Mouse (Mus musculus): ENCODE results near the gene Zfp958.
A peak's percentile ranks its signal among the peaks of the same experiment; 100 is the strongest.
"Not testable (repeated sequence)": the region's sequence is repeated elsewhere in the genome, so short reads cannot be mapped to it uniquely, and the experiment has no call there.

Zfp958 gene

GRCm38 (mm10) chr8:4612932-4613853 lies at the start of gene Zfp958:
Gene Zfp958 (plus strand): TSS chr8:4613167.
- DNase-seq (ENCODE audit: low spot score), result peak; percentile 96

GRCm38 (mm10) chr8:4581986-4582385 lies 31.0 kb upstream of the Zfp958 start:
- DNase-seq (ENCODE audit: low spot score), result no peak

DNA sequence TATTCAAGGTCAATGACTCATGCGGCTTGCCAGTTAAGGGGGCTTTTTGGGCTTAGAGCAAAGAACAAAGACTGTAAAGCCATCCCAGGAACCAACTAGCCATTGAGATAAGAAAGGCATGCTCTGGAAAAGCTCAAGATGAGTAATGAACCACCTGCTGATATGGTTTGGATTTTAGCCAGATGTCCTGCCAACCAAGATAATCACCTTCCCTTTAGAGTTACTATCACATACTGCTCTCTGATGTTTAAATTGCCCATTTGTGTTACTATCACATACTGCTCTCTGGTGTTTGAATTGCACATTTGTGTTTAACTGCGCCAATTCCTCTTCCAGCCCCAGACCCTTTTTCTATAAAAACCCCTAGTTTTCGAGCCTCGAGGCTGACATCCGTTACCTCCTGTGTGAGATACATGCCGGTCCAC lies 30.2 kb upstream of the Zfp958 start:
- no peak for DNase-seq (ENCODE audit: low spot score)

GRCm38 (mm10) chr8:4584660-4585059 lies 28.3 kb upstream of the Zfp958 start:
- DNase-seq (ENCODE audit: low spot score), result no peak

GRCm38 (mm10) chr8:4586356-4586755 lies 26.6 kb upstream of the Zfp958 start:
- no peak for DNase-seq (ENCODE audit: low spot score)

DNA sequence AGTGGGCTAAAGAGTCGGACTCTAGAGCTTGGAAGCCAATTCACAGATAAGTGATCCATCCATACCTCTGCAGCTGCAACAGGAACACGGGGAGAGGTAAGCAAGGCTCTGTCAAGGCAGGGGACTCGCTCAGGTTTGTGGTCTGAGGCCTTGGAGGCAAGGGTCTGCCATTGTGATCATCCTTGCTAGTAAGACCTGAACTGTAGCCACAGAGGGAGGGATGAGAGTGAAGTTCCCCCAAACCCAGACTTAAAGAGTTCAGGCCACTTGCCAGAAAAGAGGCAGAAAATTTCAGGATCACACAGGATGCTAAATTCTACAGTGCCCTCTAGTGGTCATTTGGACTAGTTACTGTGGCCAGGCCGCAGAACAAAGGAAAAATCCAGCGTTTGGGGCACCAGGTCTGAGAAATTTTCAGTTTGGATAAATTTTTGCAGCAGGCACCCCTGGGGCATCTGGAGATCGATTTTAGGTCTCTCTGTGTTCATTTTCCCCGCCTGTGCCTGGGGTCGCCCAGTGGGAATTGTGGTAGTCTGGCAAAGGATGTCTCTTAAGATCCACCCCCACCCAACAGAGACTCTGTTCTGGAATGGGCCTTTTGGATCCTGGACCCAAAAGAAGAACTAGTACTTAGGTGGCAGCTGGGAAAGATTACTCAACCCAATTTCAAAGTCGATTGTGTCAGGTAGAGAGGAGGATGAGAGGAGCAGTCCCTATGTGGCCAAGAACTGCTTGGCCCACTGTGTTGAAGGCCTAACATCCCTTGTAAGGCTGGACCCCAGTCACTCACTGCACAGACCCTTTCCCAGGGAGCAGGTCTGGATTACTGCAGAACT lies 24.6 kb upstream of the Zfp958 start:
- DNase-seq (ENCODE audit: low spot score), result no peak

GRCm38 (mm10) chr8:4608896-4609295 lies 4.1 kb upstream of the Zfp958 start:
- DNase-seq (ENCODE audit: low spot score), result no peak

DNA sequence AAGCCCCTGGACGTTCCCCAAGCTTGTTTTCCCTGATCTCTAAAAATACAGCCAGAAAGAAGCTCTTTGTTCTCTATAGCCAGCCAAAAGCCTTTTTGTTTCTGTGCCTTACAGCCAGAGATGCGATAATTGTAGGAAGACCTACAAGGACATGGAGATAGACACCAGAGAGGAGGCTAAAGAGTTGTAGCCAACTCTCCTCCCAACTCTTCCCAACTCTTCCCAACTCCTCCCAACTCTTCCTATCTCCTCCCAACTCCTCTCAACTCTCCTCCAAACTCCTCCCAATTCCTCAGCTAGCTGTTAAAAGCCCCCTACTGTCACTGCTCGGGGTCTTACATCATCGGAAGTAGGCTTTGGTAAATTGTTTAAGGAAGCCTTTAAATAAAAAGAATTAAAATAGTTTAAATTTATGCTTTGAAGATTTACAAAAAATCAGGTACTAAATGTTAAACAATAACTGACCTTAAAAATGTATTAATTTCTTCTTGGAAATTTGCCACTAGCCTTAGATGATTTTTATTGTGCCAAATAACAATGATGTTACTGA lies 1.3 kb upstream of the Zfp958 start:
- DNase-seq (ENCODE audit: low spot score), result not testable (repeated sequence)

- DNase-seq (ENCODE audit: low spot score), result no peak
These were observed 14.4 kb downstream of the Zfp958 start for GRCm38 (mm10) chr8:4627349-4627748.

DNA sequence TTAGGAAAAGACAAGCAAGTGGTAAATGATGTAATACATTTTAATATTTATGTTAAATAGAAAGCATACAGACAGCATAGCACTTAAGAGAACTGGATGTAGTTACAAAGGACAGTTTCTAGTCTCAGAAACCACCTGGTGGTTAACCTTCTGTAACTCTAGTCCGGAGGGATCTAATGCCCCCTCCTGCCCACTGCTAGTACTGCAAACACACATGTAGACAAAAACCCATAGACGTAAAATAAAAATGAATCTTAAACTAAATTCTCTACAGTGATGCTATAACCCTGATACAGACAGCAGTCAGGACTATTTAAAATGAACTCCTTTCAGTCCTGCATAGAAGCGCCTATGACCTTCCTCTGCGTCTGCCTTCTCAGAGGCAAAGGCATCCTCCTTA lies 24.1 kb downstream of the Zfp958 start:
- DNase-seq (ENCODE audit: low spot score), result no peak

- not testable (repeated sequence) for DNase-seq (ENCODE audit: low spot score)
These were observed 30.0 kb downstream of the Zfp958 start for GRCm38 (mm10) chr8:4642974-4643373.

GRCm38 (mm10) chr8:4656536-4656935 lies 43.6 kb downstream of the Zfp958 start:
- peak; percentile 22 for DNase-seq (ENCODE audit: low spot score)

- DNase-seq (ENCODE audit: low spot score), result no peak
These were observed 62.4 kb downstream of the Zfp958 start for GRCm38 (mm10) chr8:4675191-4676003.

GRCm38 (mm10) chr8:4676586-4676985 lies 63.6 kb downstream of the Zfp958 start:
- no peak for DNase-seq (ENCODE audit: low spot score)

DNA sequence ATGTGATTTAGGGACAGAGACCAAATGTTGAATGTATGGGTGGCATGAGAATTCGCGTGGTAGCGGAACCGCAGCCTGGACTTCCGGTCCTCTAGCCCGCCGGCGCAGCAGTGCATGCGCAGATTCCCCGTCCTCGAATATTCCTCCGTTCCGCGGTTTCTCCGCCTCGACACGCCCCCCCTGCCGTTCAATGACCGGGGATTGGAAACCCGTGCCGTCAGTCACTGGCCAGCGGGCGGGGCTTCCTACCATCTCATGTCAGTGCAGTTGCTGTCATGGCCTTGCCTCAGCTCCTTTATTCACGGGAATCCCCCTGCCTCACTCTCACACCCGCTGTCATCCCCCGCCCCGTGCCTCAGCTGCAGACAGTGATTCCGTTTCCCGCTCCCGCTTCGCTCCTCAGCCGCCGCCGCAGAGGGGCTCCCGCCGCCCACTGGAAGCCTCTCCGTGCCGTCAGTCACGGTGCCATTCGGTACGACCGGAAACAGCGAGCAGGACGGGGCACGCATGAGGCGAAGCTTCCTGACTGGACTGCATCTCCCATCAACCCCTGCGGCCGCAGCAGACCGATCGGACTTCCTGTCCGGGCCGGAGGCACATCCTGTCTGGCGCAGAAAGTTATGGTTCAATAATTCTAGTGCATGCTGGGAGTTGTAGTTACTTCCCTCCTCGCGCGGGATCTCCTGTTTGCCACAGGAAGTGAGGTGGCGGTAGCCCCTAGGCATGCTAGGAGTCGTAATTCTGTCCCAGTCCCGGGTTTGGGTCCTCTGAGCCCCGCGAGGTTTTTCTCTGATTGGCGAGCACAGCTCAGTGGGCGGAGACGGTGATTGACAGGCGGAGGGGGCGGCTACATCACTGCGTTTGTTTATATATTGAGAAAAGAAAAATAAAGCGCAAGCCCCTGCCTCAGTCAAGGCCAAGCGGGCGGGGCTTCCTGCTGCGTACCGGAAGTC lies 64.6 kb downstream of the Zfp958 start:
- peak; percentile 98 for DNase-seq (ENCODE audit: low spot score)

- peak; percentile 90 for DNase-seq (ENCODE audit: low spot score)
These were observed 65.4 kb downstream of the Zfp958 start for GRCm38 (mm10) chr8:4678218-4678907.

DNA sequence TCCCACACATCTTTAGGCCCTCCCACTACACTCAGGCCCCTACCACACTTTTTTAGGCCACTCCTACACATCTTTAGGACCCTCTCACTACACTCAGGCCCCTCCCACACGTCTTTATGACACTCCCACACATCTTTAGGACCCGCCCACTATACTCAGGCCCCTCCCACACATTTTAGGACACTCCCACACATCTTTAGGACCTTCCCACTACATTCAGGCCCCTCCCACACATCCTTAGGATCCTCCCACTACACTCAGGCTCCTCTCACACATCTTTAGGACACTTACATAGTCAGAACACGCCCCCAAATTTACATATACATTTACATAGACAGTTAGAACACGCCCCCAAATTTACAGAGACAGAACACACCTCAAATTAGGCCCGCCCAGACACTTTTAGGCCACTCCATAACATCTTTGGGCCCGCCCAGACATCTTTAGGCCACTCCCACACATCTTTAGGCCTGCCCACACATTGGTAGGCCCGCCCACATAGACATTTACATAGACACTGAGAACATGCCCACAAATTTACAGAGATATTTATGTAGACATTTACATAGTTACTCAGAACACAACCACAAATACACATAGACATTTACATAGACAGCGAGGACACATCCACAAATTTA lies 66.1 kb downstream of the Zfp958 start:
- DNase-seq (ENCODE audit: low spot score), result no peak

- no peak for DNase-seq (ENCODE audit: low spot score)
These were observed 66.8 kb downstream of the Zfp958 start for GRCm38 (mm10) chr8:4679796-4680195.
